In genomic region chr13:37462049-37462702, GRCm38 (mm10) we compare ENCODE assay signal across 9 mouse cellular contexts.
A peak's percentile ranks its signal among the peaks of the same experiment; 100 is the strongest.
DNase-seq lines count a peak whose midpoint lies in the region; ATAC-seq and TF ChIP-seq lines count a peak whose summit lies in the region.
"Had no signal": no experiment of that assay in that cellular context is flagged by ENCODE, and none has a peak within 500 bp of the region (broad histone marks: within the 10 kb centered on the region; RNA-seq: fewer than 3 reads in every experiment).

No protein-coding gene starts in this region.

- 0 out of 2 replicates have a peak, but pooled peaks have one; percentile 63 for ATAC-seq in limb, embryonic 15.5 days (ENCODE audit: insufficient number of reproducible peaks, low FRiP score, low TSS enrichment, low read depth)
- ATAC-seq: midbrain, embryonic 15.5 days had no signal

- 80% methylated on average over 12 of the region's 12 CpGs for WGBS in limb, embryonic 15.5 days
- 93% methylated on average over 12 of the region's 12 CpGs for WGBS in limb, embryonic 10.5 days
- 51% methylated on average over 12 of the region's 12 CpGs for WGBS in liver, adult 2 months
- WGBS in cerebellum, adult 2 months: 93% methylated on average over 12 of the region's 12 CpGs

- H3K79me2 ChIP-seq in liver, adult 2 months (ENCODE audit: control insufficient read depth, insufficient read depth, low read length): no peaks in the 10 kb centered on the region

- H3K9me3 ChIP-seq in limb, embryonic 15.5 days: no peaks in the 10 kb centered on the region
- H3K9me3 ChIP-seq in limb, embryonic 10.5 days (replicated peaks): no peaks in the 10 kb centered on the region
- H3K9me3 ChIP-seq: midbrain, embryonic 15.5 days had no signal

- no peaks in the 10 kb centered on the region for H3K27me3 ChIP-seq in limb, embryonic 15.5 days
- 0 out of 2 replicates have a peak, but pooled peaks cover 10% of the 10 kb centered on the region for H3K27me3 ChIP-seq in limb, embryonic 10.5 days (ENCODE audit: low read depth, poor library complexity, severe bottlenecking)
- H3K27me3 ChIP-seq in liver, adult 2 months (ENCODE audit: control insufficient read depth, insufficient read depth, low read length): no peaks in the 10 kb centered on the region
- no peaks in the 10 kb centered on the region; the same call in 1 of the 2 replicates for H3K27me3 ChIP-seq in cerebellum, adult 2 months (ENCODE audit: control insufficient read depth, insufficient read depth, low read length)
- H3K27me3 ChIP-seq: midbrain, embryonic 15.5 days had no signal

- TF ChIP-seq CTCF in bone marrow macrophage, adult 2 months (IDR thresholded peaks at IDR 0.05; ENCODE audit: low read depth, low read length): no peak
- no peak for TF ChIP-seq CTCF in liver, adult 2 months (IDR thresholded peaks at IDR 0.05; ENCODE audit: low read depth, low read length)
- no peak for TF ChIP-seq CTCF in cerebellum, adult 2 months (IDR thresholded peaks at IDR 0.05; ENCODE audit: borderline replicate concordance, insufficient read depth, low read depth, low read length)

- DNase-seq in limb, embryonic 10.5 days (ENCODE audit: low spot score): no peak
- DNase-seq in liver, adult 2 months (ENCODE audit: extremely low read depth, low read depth, low spot score): peak; percentile 89
- peak; percentile 56 to 58 for DNase-seq in monocyte, adult 2 months (ENCODE audit: low read depth in 1 of 2, low spot score in 2 of 2)
- no peak for DNase-seq in testis, postnatal 14 days (ENCODE audit: low spot score)
- DNase-seq in cerebellum, adult 2 months: no peak
- DNase-seq: kidney, adult 18-20 months had no signal

- H3K9ac ChIP-seq in limb, embryonic 15.5 days: no peak overlapping the region
- H3K9ac ChIP-seq in liver, adult 2 months (ENCODE audit: low read depth, low read length): no peak overlapping the region
- H3K9ac ChIP-seq: midbrain, embryonic 15.5 days had no signal

- TF ChIP-seq POLR2A in bone marrow macrophage, adult 2 months (IDR thresholded peaks at IDR 0.05; ENCODE audit: borderline replicate concordance, low read depth, low read length): no peak
- TF ChIP-seq POLR2A in liver, adult 2 months (IDR thresholded peaks at IDR 0.05; ENCODE audit: extremely low read depth, insufficient read depth, low read length): no peak
- TF ChIP-seq POLR2A in cerebellum, adult 2 months (IDR thresholded peaks at IDR 0.05; ENCODE audit: borderline replicate concordance, insufficient read depth, low read length): no peak

- H3K4me1 ChIP-seq in limb, embryonic 15.5 days: peaks cover 18% of the 10 kb centered on the region
- peaks cover 7% of the 10 kb centered on the region for H3K4me1 ChIP-seq in limb, embryonic 10.5 days
- H3K4me1 ChIP-seq in bone marrow macrophage, adult 2 months (ENCODE audit: control insufficient read depth, insufficient read depth, low read length): peaks cover 19% of the 10 kb centered on the region
- H3K4me1 ChIP-seq in liver, adult 2 months (ENCODE audit: control insufficient read depth, insufficient read depth, low read length): peaks cover 33% of the 10 kb centered on the region
- no peaks in the 10 kb centered on the region; the same call in 1 of the 2 replicates for H3K4me1 ChIP-seq in cerebellum, adult 2 months (ENCODE audit: control insufficient read depth, insufficient read depth, low read length)

- H3K4me2 ChIP-seq in limb, embryonic 15.5 days: no peak overlapping the region
- H3K4me2 ChIP-seq: midbrain, embryonic 15.5 days had no signal

- H3K36me3 ChIP-seq in limb, embryonic 15.5 days: no peaks in the 10 kb centered on the region
- no peaks in the 10 kb centered on the region for H3K36me3 ChIP-seq in limb, embryonic 10.5 days
- no peaks in the 10 kb centered on the region for H3K36me3 ChIP-seq in liver, adult 2 months (ENCODE audit: control insufficient read depth, insufficient read depth, low read length)
- H3K36me3 ChIP-seq: midbrain, embryonic 15.5 days had no signal

- H3K4me3 ChIP-seq in limb, embryonic 15.5 days: no peak overlapping the region
- H3K4me3 ChIP-seq in limb, embryonic 10.5 days: no peak overlapping the region
- no peak overlapping the region for H3K4me3 ChIP-seq in bone marrow macrophage, adult 2 months (ENCODE audit: insufficient read depth, low read length)
- H3K4me3 ChIP-seq in liver, adult 2 months (ENCODE audit: insufficient read depth, low read depth, low read length): no peak overlapping the region
- no peak overlapping the region for H3K4me3 ChIP-seq in cerebellum, adult 2 months (replicated peaks; ENCODE audit: insufficient read depth, low read depth, low read length)
- H3K4me3 ChIP-seq: midbrain, embryonic 15.5 days had no signal

- H3K27ac ChIP-seq in limb, embryonic 15.5 days: peak overlapping the region; percentile 9; the same call in 1 of the 2 replicates
- no peak overlapping the region for H3K27ac ChIP-seq in limb, embryonic 10.5 days
- H3K27ac ChIP-seq in bone marrow macrophage, adult 2 months (ENCODE audit: insufficient read depth, low read depth, low read length): peak overlapping the region; percentile 91
- H3K27ac ChIP-seq in liver, adult 2 months (replicated peaks; ENCODE audit: insufficient read depth, low read depth, low read length): peak overlapping the region; percentile 55
- H3K27ac ChIP-seq in cerebellum, adult 2 months (ENCODE audit: insufficient read depth, low read length): no peak overlapping the region
- H3K27ac ChIP-seq: midbrain, embryonic 15.5 days had no signal

Comparison
In these comparisons a context has a peak if more than half of its experiments do, and no peak if none do; other contexts are left out.
1. H3K27ac ChIP-seq: peak in limb, embryonic 15.5 days (single experiment), bone marrow macrophage, adult 2 months (single experiment) and liver, adult 2 months (single experiment); none in limb, embryonic 10.5 days (single experiment) and cerebellum, adult 2 months (single experiment).
2. DNase-seq: peak in liver, adult 2 months (single experiment) and monocyte, adult 2 months (2 of 2); none in limb, embryonic 10.5 days (single experiment), testis, postnatal 14 days (single experiment) and cerebellum, adult 2 months (0 of 2).